Mouse (Mus musculus) embryonic stem cell, embryonic (primary cell): Measurements from ENCODE around the gene Edc3.

Experiments
- CTCF ChIA-PET, 4 experiments: fragments of 300-600 bp in 2 of 4; fragments of 350-600 bp in 2 of 4; sonication (Branson Sonifier 250); formaldehyde crosslinking; loops; one replicate each; lab custom pipeline; 2022; ENCODE audit warnings: inconsistent platforms in 2 of 4; lab: Charles Lee
- POLR2A ChIA-PET, 4 experiments: fragments of 300-600 bp in 2 of 4; fragments of 350-600 bp in 2 of 4; sonication (Branson Sonifier 250); formaldehyde crosslinking; loops; one replicate each; lab custom pipeline; 2022; ENCODE audit warnings: antibody characterized with exemption in 4 of 4, inconsistent platforms in 1 of 4; lab: Charles Lee

Gene Edc3

GRCm38 (mm10) chr9:57688158-57688557 lies 20.2 kb upstream of the Edc3 start:
- CTCF ChIA-PET = interaction anchor here in 3 of 4 experiments (0.6 to 3.0 kb wide), 5 partner anchors 30 to 310 kb away, joined by 3 to 11 read pairs (median 4); no protein-coding TSS in a partner anchor
- POLR2A ChIA-PET = interaction anchor here in 1 of 4 experiments (1.3 kb wide), 1 partner anchor 9 kb away, joined by 3 read pairs; no protein-coding TSS in a partner anchor

DNA sequence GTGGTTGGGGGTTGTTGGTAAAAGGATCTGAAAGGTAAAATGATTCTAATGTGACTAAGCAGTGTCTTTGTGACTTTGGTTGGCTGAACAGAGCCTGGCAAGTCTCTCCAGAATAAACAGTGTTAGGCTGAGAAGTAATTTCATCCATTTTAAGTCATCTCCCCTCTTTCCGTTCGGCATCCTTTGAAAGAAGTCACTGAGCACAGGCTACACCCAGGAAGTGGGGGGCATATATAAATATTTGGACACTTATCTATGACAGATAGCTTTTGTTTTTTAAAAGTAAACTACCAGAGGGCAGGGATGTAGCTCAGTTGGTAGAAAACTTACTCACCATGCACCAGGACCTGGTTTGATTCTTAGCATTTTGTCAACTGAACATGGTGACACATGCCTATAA lies 19.7 kb upstream of the Edc3 start:
- CTCF ChIA-PET = interaction anchor here in 3 of 4 experiments (0.6 to 3.0 kb wide), 5 partner anchors 31 to 309 kb away, joined by 3 to 11 read pairs (median 4); no protein-coding TSS in a partner anchor
- POLR2A ChIA-PET = interaction anchor here in 1 of 4 experiments (1.3 kb wide), 1 partner anchor 8 kb away, joined by 3 read pairs; no protein-coding TSS in a partner anchor

- POLR2A ChIA-PET = interaction anchor here in 3 of 4 experiments (0.6 to 1.7 kb wide), 4 partner anchors 14 to 222 kb away, joined by 3 to 10 read pairs (median 6); partner anchors contain the start of gene Edc3 (in 2 of the 3)
- CTCF ChIA-PET = interaction anchor here in 3 of 4 experiments (0.6 to 1.2 kb wide), 3 partner anchors 61 to 832 kb away, joined by 3 to 7 read pairs (median 3); no protein-coding TSS in a partner anchor
Measured at GRCm38 (mm10) chr9:57694108-57694507, 14.2 kb upstream of the Edc3 start.

GRCm38 (mm10) chr9:57696380-57697285 lies 11.7 kb upstream of the Edc3 start:
- ChIA-PET POLR2A (interaction anchor here in 3 of 4 experiments (0.6 to 4.2 kb wide), 11 partner anchors 9 to 435 kb away, joined by 3 to 30 read pairs (median 5); partner anchors contain the start of genes Edc3 (in 3 of the 3), Cyp1a1 (in 1 of the 3), Rpp25 (in 1 of the 3) and Sema7a (in 1 of the 3)), CTCF (interaction anchor here in 2 of 4 experiments (1.0 to 2.5 kb wide), 7 partner anchors 12 to 179 kb away, joined by 3 to 6 read pairs (median 4); partner anchors contain the start of gene Edc3 (in 1 of the 2))

- ChIA-PET POLR2A (interaction anchor here (0.6 to 4.2 kb wide), 13 partner anchors 9 to 436 kb away, joined by 3 to 30 read pairs (median 4); partner anchors contain the start of genes Edc3 (in 4 of the 4), Cyp1a1 (in 1 of the 4), Rpp25 (in 1 of the 4) and Sema7a (in 1 of the 4)), CTCF (interaction anchor here in 2 of 4 experiments (1.2 to 2.5 kb wide), 6 partner anchors 11 to 180 kb away, joined by 3 to 6 read pairs (median 4); partner anchors contain the start of gene Edc3 (in 1 of the 2))
Measured at GRCm38 (mm10) chr9:57697380-57697779, 11.0 kb upstream of the Edc3 start.

- POLR2A ChIA-PET = interaction anchor here in 3 of 4 experiments (1.0 to 4.2 kb wide), 7 partner anchors 9 to 66 kb away, joined by 3 to 30 read pairs (median 4); partner anchors contain the start of gene Edc3 (in 3 of the 3)
- CTCF ChIA-PET = interaction anchor here (0.5 to 1.4 kb wide), 8 partner anchors 25 to 1977 kb away, joined by 3 to 5 read pairs (median 4); no protein-coding TSS in a partner anchor
Measured at GRCm38 (mm10) chr9:57698466-57699150, 9.7 kb upstream of the Edc3 start.

- CTCF ChIA-PET = interaction anchor here in 2 of 4 experiments (0.6 to 1.0 kb wide), 4 partner anchors 53 to 189 kb away, joined by 3 to 4 read pairs (median 3); no protein-coding TSS in a partner anchor
- POLR2A ChIA-PET = interaction anchor here in 1 of 4 experiments (2.5 to 3.3 kb wide), 2 partner anchors 8 to 53 kb away, joined by 8 to 30 read pairs; partner anchors contain the start of gene Csk
Measured at GRCm38 (mm10) chr9:57706496-57706895, 1.8 kb upstream of the Edc3 start.

GRCm38 (mm10) chr9:57708720-57709274 lies 457 bp downstream of the Edc3 start:
- POLR2A ChIA-PET = interaction anchor here (0.6 to 3.3 kb wide), 39 partner anchors 9 to 1258 kb away, joined by 3 to 30 read pairs (median 4); partner anchors contain the start of genes Ppcdc (in 2 of the 4), Arid3b (in 1 of the 4), Clk3 (in 1 of the 4) and Cox5a (in 1 of the 4)
- CTCF ChIA-PET = interaction anchor here in 3 of 4 experiments (0.6 to 1.4 kb wide), 12 partner anchors 12 to 636 kb away, joined by 3 to 9 read pairs (median 4); no protein-coding TSS in a partner anchor

DNA sequence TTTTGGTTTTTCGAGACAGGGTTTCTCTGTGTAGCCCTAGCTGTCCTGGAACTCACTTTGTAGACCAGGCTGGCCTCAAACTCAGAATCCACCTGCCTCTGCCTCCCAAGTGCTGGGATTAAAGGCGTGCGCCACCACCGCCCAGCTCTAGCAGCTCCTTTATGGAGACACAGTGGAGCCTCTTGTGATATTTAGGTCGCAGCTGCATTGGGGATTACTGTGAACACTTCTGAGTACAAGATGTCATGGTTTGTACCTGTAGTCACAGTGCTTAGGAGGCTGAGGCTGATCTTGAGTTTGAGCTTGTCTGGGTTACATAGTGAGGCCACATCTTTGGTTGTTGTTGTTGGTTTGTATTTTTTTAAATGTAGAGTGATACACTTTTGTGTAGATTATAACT lies 1.9 kb downstream of the Edc3 start:
- ChIA-PET CTCF (interaction anchor here (0.6 to 1.9 kb wide), 11 partner anchors 31 to 1583 kb away, joined by 3 to 7 read pairs (median 3); no protein-coding TSS in a partner anchor), POLR2A (interaction anchor here in 3 of 4 experiments (0.5 to 1.4 kb wide), 11 partner anchors 10 to 1034 kb away, joined by 3 to 6 read pairs (median 3); partner anchors contain the start of genes Ppcdc (in 1 of the 3) and Rec114 (in 1 of the 3))

DNA sequence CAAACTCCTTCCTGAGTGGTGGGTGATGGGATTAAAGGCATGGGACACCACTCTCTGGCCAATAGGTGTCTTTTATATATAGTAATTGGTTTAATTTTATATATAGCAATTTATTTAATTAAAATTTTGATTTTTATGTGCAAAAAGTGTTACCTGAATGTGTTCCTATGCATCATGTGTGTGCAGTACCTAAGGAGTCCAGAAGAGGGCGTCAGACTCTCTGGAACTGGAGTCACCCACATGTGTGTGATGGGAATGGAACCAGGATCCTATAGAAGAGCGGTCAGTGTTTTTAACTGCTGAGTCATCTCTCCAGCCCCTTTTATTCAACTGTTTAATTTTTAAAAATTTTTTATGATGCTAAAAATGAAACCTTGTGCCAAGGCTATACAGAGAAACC lies 3.9 kb downstream of the Edc3 start:
- ChIA-PET POLR2A (interaction anchor here in 2 of 4 experiments (1.0 to 1.2 kb wide), 2 partner anchors 23 to 65 kb away, joined by 3 read pairs; no protein-coding TSS in a partner anchor), CTCF (no interaction called here)

DNA sequence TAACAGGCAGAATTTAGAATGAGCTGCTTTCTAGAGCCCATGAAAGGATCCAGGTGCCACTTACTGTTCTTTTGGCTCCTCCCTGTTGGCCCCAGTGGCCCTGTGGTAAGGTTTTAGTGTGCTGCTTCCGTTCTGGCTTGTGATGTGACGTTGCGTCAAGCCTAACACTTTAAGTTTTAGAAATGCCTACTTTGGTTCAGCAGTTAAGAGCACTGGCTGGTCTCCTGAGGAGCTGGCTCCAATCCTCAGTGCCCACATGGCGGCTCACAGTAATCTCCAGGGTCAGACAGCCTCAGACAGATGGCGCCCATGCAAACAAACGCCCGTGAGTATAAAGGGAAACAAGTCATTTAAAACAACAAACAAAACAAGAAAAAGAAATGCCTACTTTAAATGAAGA lies 10.1 kb downstream of the Edc3 start:
- CTCF ChIA-PET = interaction anchor here in 2 of 4 experiments (1.0 to 1.2 kb wide), 2 partner anchors 40 to 61 kb away, joined by 3 read pairs; no protein-coding TSS in a partner anchor
- POLR2A ChIA-PET = interaction anchor here in 2 of 4 experiments (1.4 to 2.5 kb wide), 3 partner anchors 10 to 11 kb away, joined by 4 to 9 read pairs (median 6); partner anchors contain the start of gene Edc3 (in 2 of the 2)

GRCm38 (mm10) chr9:57720736-57721135 lies 12.4 kb downstream of the Edc3 start:
- CTCF ChIA-PET = interaction anchor here in 1 of 4 experiments (0.9 kb wide), 1 partner anchor 29 kb away, joined by 3 read pairs; no protein-coding TSS in a partner anchor
- POLR2A ChIA-PET = interaction anchor here in 1 of 4 experiments (0.8 kb wide), 1 partner anchor 12 kb away, joined by 4 read pairs; the partner anchor contains the start of gene Edc3

- ChIA-PET CTCF (no interaction called here), POLR2A (no interaction called here)
Measured at GRCm38 (mm10) chr9:57722371-57722770, 14.0 kb downstream of the Edc3 start.

DNA sequence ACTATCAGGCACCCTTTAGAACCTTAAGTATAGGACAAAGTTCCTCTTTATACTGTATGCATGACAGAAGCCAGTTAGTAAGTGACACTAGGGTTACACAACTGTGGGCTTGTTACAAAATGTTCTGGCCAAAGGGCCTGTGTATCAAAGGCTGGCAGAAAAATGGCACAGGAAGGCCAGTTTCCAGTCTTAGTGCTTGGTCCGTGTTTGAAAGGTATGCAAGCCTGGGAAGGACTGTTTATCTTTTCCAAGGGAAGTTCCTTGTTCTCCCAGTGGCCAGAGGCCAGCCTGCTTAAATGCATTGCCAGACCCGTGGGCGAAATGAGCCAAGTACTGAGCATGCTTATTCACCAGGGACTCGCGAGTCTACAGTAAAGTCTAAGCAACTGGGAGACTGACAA lies 15.0 kb downstream of the Edc3 start:
- CTCF ChIA-PET = interaction anchor here in 1 of 4 experiments (0.7 to 2.4 kb wide), 3 partner anchors 21 to 182 kb away, joined by 3 to 5 read pairs (median 4); no protein-coding TSS in a partner anchor
- POLR2A ChIA-PET = interaction anchor here in 1 of 4 experiments (1.7 kb wide), 1 partner anchor 15 kb away, joined by 3 read pairs; the partner anchor contains the start of gene Edc3

DNA sequence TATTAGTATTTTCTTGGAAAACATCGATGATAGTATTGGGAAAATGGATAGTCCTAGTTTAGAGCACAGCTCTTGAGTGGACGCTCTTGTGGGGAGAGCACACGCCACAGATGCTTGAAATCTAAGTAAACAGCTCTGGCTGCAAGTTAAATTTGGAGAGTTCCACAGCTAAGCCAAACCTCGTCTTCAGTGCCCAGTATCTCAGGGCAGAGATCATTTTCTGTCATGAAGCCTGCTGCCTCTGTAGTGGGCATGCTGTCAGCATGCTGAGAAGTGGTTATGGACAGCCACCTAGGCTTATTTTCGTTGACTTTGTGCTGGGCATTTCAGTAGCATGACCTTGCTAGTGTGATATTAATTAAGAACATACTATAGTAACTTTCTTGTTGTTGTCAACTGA lies 15.5 kb downstream of the Edc3 start:
- POLR2A ChIA-PET = interaction anchor here in 2 of 4 experiments (0.6 to 1.7 kb wide), 3 partner anchors 16 to 203 kb away, joined by 3 read pairs; partner anchors contain the start of genes Cox5a (in 1 of the 2) and Edc3 (in 1 of the 2)
- CTCF ChIA-PET = interaction anchor here in 2 of 4 experiments (0.7 to 2.4 kb wide), 4 partner anchors 21 to 182 kb away, joined by 3 to 5 read pairs (median 4); no protein-coding TSS in a partner anchor

GRCm38 (mm10) chr9:57724701-57725100 lies 16.4 kb downstream of the Edc3 start:
- ChIA-PET CTCF (interaction anchor here in 1 of 4 experiments (1.5 to 2.4 kb wide), 2 partner anchors 20 to 35 kb away, joined by 3 to 5 read pairs; no protein-coding TSS in a partner anchor), POLR2A (interaction anchor here in 1 of 4 experiments (1.0 kb wide), 2 partner anchors 16 to 204 kb away, joined by 3 read pairs; partner anchors contain the start of genes Cox5a and Edc3)
